Mouse (Mus musculus) thymus, postnatal 36 days (tissue): ENCODE results near the gene Rnf213.
A peak's percentile ranks its signal among the peaks of the same experiment; 100 is the strongest.

ENCODE experiments used
- DNase-seq, 2 experiments: peaks; one replicate each; pipeline ENCODE4 v3.0.0; 2022; ENCODE audit warnings: mixed read lengths in 2 of 2

Gene Rnf213

DNA sequence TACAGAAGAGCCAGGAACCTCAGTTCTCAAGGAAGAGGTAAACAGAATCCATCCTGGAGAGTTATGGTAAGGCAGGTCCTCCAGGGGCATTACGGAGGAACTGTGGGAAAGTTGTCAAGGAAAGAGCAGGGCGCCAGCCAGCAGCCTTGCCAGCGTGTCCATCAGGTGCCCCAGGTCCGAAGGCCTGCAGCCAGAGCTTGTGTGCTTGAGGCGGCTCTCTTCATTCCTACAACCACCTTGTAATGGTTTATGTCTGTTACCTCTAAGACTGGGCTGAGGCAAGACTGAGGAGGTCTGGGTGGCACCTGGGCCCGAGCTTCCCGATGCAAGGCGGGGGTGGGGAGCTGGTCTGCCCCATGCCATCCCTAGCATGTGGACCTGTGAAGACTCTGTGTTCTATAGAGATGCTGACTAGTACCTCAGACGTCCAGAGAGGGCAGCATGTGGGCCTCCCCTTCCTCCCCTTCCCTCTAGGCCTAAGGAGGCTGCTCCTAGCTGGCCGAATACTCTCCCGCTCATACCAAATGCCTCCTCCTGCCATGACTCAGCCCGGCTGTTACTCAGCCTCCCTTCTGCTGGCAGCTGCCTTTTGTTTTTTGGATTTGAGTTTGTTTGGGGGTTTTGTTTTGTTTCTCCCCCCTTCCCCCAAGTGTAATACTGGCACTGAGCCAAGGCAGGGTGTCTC is 123.9 kb downstream of the Rnf213 start:
- no peak for DNase-seq

DNA sequence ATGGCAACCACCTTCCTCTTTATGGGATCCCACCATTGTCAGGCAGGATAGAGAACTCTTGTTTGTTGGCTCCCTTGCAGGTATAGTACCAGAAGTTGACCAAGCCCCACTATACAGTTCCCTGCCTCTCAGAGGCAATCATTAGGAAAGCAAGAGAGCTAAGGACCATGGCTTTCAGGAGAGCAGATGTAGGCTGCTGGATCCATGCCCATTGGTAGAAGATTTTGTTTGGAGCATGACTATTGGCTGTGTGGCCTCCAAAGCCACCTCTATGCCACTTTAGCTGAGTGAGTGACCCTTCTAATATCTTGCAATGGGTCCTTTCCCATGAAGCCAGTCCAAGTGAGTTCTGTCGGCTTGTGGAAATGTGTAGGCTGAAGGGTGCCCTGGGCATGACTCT is 126.5 kb downstream of the Rnf213 start:
- DNase-seq = no peak

DNA sequence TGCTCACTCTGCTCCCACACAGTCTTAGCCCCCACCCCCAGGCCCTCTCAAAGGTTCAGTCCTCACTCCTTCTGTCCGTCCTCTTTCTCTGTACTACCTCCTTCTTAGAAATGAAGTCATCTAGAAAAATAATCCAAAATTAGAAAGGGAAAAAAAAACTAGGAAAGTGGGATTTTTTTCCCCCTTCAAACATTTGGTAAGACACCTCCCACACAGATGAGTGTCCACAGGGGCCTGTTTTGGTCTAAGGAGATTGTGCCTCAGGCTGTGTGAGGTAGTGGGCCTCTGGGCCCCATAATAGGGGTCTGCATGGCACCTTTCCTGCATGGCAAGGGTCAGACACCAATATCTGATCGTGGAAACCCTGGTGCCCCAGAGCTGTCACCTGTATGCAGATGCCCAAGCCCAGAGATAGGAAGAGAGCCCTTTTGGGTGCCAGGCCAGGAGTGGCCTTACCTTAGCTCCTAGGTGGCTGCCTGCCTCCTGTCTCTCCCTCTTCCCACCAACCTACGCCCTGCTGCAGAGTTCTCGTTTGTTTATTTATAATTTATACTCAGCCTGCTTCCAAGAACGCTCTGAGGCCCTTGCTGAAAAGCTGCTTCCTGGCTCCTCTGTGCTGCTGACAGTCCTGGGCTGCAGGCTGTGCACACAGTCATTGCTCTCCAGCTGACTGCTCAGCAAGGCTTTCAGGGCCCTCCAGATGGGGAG is 127.3 kb downstream of the Rnf213 start:
- DNase-seq = no peak

DNA sequence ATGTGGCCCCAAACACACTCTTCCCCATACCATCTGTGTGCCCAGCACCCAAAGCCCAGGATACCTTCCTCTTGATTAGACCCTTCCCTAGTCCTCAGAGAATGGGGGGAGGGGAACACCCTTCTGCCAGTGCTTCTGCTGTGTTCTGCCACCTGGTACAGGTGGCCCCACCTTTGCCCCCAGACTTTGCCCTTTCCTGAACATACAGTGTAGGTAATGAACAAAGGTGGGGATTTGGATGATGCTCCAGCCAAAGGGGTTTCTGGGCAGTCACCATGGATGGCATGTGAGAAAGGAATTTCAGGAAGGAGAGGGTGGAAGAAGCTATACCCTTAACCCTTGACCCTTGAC is 127.8 kb downstream of the Rnf213 start:
- DNase-seq = no peak

DNA sequence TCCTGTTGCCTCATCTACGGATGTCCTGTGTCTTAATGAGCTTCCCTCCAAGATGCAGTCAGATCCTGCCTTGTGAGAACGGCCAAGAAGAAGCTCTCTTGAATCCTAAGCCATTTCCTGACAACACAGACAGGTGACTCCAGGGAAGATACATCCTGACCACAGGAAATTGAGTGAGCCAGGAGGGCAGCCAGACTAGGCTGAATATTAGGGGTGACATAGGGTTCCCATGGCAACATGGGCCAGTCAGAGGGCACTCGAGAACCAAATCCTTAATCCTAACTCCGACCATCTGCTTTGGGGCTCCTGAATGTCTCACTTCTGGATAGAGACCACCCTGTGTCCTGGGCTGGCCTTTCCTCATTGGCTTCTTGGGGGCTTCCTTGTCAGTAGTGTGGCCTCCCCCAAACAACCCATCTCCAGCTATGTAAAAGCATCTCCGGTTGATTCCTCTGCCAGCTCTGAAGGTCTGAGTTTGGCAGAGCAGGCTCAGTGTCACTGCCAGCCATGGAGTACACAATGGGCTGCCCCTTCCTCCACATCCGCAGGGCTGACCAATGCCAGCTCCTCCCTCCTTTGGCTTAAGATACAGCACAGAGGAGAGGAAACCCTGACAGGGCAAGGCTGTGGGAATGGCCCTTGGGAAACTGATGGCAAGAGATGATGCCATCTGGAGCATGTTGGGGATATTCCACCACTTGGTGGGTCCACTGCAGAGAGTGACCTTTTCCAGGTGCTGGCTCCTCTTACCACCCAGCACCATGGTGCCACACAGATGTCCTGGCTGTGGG is 129.2 kb downstream of the Rnf213 start:
- DNase-seq = no peak

DNA sequence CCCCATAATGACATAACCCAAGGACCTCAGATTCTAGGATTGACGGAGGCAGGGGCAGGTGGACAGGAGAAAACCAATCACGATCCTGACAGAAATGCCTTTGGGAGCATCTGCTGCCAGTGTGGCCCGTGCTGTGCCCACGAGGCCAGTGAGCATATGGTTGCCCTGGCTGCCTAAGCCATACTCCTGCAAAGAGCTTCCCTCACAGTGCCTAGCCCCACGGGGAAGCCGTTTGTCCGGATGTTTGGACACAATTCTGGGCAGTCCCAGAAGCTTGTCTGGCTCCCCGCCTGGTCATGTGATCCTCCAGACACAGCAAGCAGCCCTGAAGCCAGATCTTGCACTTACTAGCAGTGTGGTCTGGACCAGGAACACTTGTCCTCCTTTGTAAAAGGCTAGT is 129.9 kb downstream of the Rnf213 start:
- no peak for DNase-seq

DNA sequence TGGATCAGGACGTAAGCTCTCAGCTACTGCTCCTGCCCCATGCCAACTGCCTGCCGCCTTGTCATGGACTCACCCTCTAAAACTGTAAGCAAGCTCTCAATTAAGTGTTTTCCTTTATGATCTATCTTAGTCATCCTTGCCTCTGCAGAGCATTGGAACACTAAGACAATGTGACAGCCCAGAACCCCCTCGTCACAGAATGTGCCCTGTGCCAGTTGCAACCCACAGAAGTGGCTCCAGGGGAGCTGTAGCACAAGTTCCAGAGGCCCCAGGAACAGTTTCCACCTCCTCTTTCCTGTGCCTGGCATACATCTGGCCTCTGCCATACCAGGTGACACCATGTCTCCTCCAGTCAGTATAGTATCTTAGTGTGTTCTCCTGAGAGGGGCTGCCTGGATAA is 130.5 kb downstream of the Rnf213 start:
- no peak for DNase-seq

DNA sequence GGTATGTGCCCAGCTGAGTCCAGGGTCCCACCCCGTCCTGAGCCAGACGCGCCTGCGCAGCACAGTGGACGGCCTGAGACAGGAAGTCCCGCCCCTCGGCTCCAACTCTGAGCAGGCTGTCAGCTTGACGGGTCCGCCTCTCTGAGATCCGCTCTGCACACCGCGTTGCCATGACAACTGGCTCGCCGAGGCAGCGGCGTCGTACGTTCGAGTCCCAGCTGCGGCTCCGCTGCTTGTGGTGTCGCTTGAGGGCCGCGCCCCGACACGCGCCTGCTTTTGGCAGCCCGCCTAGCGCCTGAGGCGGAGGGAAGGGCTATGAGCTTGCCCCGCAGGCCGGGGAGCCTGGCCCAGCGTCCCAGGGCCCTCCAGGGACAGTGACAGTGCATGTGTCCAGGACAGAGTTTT is 131.6 kb downstream of the Rnf213 start:
- DNase-seq = peak; percentile 80 to 88

DNA sequence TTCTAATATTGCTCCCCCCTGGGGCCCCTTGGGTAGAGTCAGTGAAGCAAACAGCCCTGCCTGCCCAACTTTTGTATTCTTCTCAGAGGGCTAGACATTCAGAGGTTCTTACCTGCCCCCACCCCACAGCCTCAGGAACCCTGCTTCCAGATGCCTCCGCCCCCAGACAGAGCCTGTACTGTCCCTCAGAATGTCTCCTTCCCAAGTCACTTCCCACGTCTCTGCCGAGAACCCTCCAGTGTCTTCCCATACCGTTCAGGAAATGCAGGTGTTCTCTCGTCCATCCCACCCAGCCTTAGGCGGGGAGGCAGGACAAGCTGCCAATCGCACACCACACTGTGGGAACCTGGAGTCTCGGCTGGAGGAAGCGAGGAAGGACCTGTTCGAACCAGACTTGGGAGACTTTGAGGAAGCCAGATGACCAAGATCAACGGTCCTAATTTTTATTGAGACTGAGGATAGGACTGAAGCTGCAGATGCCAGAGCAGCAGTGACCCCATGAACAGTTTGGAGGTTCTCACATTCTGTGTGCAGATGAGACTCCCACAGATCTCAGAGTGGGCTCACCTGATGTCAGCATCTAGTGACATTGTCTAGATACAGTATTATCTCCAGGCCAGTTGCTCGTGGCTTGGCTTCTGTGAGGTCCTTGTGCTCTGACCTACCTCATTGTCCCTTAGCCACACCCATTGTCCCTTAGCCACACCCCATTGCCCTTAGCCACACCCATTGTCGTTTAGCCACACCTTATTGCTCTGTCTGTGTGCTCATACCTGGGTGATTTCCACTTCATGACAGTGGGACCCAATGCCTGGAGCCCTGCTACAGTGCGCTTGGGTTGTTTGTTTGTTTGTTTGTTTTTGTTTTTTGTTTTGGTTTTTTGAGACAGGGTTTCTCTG is 133.4 kb downstream of the Rnf213 start:
- DNase-seq = no peak

DNA sequence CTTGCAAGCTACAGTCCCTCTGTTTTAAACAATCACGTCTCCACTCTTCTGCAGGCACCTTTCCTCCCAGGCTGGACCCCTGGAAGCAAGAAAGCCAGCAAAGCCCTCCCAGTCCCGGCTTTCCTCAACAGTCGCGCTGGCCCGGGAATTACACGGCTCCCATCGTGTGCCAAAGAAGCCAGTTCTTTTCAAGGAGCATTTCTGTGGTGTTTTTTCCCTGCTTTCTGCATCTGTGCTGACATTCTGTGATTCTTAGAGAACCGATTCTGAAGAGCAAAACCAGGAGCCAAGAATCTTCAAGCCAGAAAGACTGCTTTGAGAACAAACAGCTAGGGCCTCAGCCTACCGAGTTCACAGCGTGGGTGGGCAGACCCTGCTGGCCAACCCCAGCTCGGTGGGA is 136.0 kb downstream of the Rnf213 start:
- DNase-seq = no peak

DNA sequence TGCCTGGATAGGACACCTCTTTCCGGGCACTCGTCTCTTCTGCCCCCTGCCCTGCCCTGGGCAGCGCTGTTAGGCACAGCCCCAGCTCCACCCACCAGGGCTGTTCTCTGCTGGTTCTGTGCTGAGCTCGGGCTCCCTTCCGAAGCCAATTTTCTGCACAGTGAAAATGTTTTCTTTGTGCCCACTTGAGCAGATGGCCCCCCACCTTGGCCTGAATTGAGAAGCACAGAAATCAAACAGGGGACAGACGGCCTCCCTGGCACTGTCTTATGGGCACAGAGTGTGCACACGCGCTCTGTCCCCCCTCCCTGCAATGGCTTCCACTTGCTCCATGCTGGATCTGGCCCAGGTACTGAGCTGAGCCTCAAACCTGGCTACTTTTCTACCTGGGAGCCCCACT is 139.6 kb downstream of the Rnf213 start:
- no peak for DNase-seq

DNA sequence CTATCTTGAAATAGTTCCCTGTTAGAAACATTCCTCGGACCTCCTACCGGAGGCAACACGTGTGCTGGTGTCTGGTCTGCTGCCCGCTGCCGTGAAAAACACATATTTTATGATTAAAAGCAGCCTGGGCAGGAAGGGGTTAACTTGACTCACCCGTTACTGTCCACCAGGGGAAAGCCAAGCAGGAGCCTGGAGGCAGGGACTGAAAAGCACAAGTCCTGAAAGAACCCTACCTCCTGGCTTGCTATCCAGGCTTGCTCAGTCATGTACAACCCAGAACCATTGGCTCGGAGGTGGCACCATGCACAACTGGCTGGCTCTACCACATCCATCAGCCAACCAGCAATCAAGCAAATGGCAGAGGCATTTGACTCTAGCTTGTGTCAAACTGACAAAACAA is 140.8 kb downstream of the Rnf213 start:
- no peak for DNase-seq
